Mouse (Mus musculus): ENCODE measurements around the gene H2-DMb2.

H2-DMb2 gene

GRCm38 (mm10) chr17:34179019-34179418, 35.9 kb downstream of the H2-DMb2 start:
- DNase-seq (ENCODE audit: low read depth, low spot score): no peak

GRCm38 (mm10) chr17:34179913-34180859, 37.1 kb downstream of the H2-DMb2 start:
- DNase-seq (ENCODE audit: low read depth, low spot score): no peak

GRCm38 (mm10) chr17:34183564-34184219, 40.6 kb downstream of the H2-DMb2 start:
- no peak for DNase-seq (ENCODE audit: low read depth, low spot score)

- no peak for DNase-seq (ENCODE audit: low read depth, low spot score)
Measured at GRCm38 (mm10) chr17:34185526-34185925, 42.4 kb downstream of the H2-DMb2 start.

- no peak for DNase-seq (ENCODE audit: low read depth, low spot score)
Measured at GRCm38 (mm10) chr17:34186885-34187260, 43.8 kb downstream of the H2-DMb2 start.

- DNase-seq (ENCODE audit: low read depth, low spot score): peak; percentile 93
Measured at GRCm38 (mm10) chr17:34187261-34187916, 44.3 kb downstream of the H2-DMb2 start, which contains the start of the genes Tap1 and Psmb9. Gene Tap1 (plus strand): TSS chr17:34187553. Gene Psmb9 (minus strand): TSS chr17:34187764.

- no peak for DNase-seq (ENCODE audit: low read depth, low spot score)
Measured at GRCm38 (mm10) chr17:34188010-34188409, 44.9 kb downstream of the H2-DMb2 start.

GRCm38 (mm10) chr17:34188986-34189385, 45.9 kb downstream of the H2-DMb2 start:
- DNase-seq (ENCODE audit: low read depth, low spot score): no peak

- no peak for DNase-seq (ENCODE audit: low read depth, low spot score)
Measured at GRCm38 (mm10) chr17:34192852-34193251, 49.7 kb downstream of the H2-DMb2 start.

- DNase-seq (ENCODE audit: low read depth, low spot score): no peak
Measured at GRCm38 (mm10) chr17:34193468-34193867, 50.4 kb downstream of the H2-DMb2 start.

- DNase-seq (ENCODE audit: low read depth, low spot score): no peak
Measured at GRCm38 (mm10) chr17:34194723-34195122, 51.6 kb downstream of the H2-DMb2 start.

- DNase-seq (ENCODE audit: low read depth, low spot score): no peak
Measured at GRCm38 (mm10) chr17:34196491-34196890, 53.4 kb downstream of the H2-DMb2 start.

- peak; percentile 55 for DNase-seq (ENCODE audit: low read depth, low spot score)
Measured at GRCm38 (mm10) chr17:34196941-34197894, 54.1 kb downstream of the H2-DMb2 start, which contains the start of gene Psmb8. Gene Psmb8 (plus strand): TSS chr17:34197721.

GRCm38 (mm10) chr17:34197904-34198520, 54.9 kb downstream of the H2-DMb2 start:
- no peak for DNase-seq (ENCODE audit: low read depth, low spot score)

- DNase-seq (ENCODE audit: low read depth, low spot score): no peak
Measured at GRCm38 (mm10) chr17:34198521-34198912, 55.4 kb downstream of the H2-DMb2 start.

GRCm38 (mm10) chr17:34199050-34199619, 56.0 kb downstream of the H2-DMb2 start:
- DNase-seq (ENCODE audit: low read depth, low spot score): no peak

- DNase-seq (ENCODE audit: low read depth, low spot score): no peak
Measured at GRCm38 (mm10) chr17:34200047-34200446, 56.9 kb downstream of the H2-DMb2 start.

- no peak for DNase-seq (ENCODE audit: low read depth, low spot score)
Measured at GRCm38 (mm10) chr17:34200772-34201505, 57.8 kb downstream of the H2-DMb2 start.
